Mouse (Mus musculus): ENCODE results near the gene Kazald1. TPM values are rescaled to one million over a fixed set of nuclear protein-coding genes. Genes with fewer than 3 reads are reported as not detected.
A peak's percentile ranks its signal among the peaks of the same experiment; 100 is the strongest.

Gene Kazald1
- polyA plus RNA-seq, 1 experiment from 2014 or later: 2.9 TPM

DNA sequence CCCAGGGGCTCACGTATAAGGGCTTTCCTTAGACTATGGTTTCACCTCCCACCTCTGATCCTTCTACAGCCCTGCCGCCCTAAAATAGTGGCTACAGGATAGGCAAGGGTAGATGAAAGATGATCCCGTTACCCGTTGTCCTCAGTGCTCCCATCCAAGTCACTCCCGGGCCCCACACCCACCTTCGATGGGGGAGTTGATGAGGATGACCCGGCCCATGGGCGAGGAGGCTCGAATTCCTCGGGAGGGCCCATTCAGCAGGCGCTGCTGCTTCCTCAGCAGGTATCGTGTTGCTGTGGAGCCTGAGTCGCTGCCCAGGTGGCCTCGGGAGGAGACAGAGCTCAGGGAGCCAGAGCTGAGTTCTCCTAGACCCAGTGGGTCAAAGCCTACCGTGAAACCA is 29.8 kb upstream of the Kazald1 start:
- ATAC-seq (replicated peaks; ENCODE audit: insufficient number of reproducible peaks, low FRiP score, low TSS enrichment, low read depth) (no peak), DNase-seq (ENCODE audit: low spot score) (no peak)
- no peak overlapping the region for H3K4me2 ChIP-seq (ENCODE audit: low read depth, low read length)
- no peak overlapping the region for H3K27ac ChIP-seq (replicated peaks; ENCODE audit: low read depth, low read length)
- no peaks in the 10 kb centered on the region; the same call in 1 of the 2 replicates for H3K36me3 ChIP-seq (replicated peaks; ENCODE audit: control insufficient read depth, insufficient read depth, low read depth, low read length)
- peaks cover 11% of the 10 kb centered on the region for H3K27me3 ChIP-seq (ENCODE audit: control insufficient read depth, insufficient read depth, low read length)
- no peak overlapping the region for H3K4me3 ChIP-seq (ENCODE audit: low read depth, low read length)
- peaks cover 13% of the 10 kb centered on the region for H3K4me1 ChIP-seq (ENCODE audit: control insufficient read depth, insufficient read depth, low read length)
- H3K9ac ChIP-seq (replicated peaks; ENCODE audit: low read length): no peak overlapping the region
- 38% methylated on average over 15 of the region's 15 CpGs for WGBS
- H3K9me3 ChIP-seq (replicated peaks; ENCODE audit: control insufficient read depth, low read length): no peaks in the 10 kb centered on the region

DNA sequence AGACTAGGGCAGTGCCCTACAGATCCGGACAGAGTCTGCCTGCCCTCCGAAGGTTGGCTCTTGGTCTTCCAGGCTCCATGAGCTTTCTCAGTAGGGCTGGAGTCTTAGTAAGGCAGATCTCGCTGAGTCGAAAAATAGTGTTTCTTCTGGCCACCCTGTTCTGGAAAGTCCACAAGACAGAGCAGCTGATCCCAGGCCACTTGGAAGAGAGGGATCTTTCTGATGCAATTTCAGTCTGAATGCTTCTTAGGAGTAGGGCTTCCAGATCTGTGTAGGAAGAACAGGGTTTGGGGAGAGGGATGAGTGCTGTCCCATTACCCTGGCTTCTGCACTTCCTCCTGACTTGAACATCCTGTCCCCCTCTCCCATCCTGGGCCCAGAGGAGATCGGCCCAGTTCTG is 29.4 kb upstream of the Kazald1 start, which contains the start of gene Pdzd7:
TSS of gene Pdzd7 (minus strand) at position 67 of the 400 bp plus-strand sequence.
- DNase-seq (ENCODE audit: low spot score) (no peak), ATAC-seq (replicated peaks; ENCODE audit: insufficient number of reproducible peaks, low FRiP score, low TSS enrichment, low read depth) (no peak)
- H3K36me3 ChIP-seq (replicated peaks; ENCODE audit: control insufficient read depth, insufficient read depth, low read depth, low read length): no peaks in the 10 kb centered on the region; the same call in 1 of the 2 replicates
- peaks cover 13% of the 10 kb centered on the region for H3K4me1 ChIP-seq (ENCODE audit: control insufficient read depth, insufficient read depth, low read length)
- 78% methylated on average over 5 of the region's 5 CpGs for WGBS
- peak within 1 kb of the TSS; percentile 69 for H3K9ac ChIP-seq (replicated peaks; ENCODE audit: low read length)
- peak within 1 kb of the TSS; percentile 85 for H3K4me2 ChIP-seq (ENCODE audit: low read depth, low read length)
- H3K27me3 ChIP-seq (ENCODE audit: control insufficient read depth, insufficient read depth, low read length): peaks cover 11% of the 10 kb centered on the region
- no peaks in the 10 kb centered on the region for H3K9me3 ChIP-seq (replicated peaks; ENCODE audit: control insufficient read depth, low read length)
- peak within 1 kb of the TSS; percentile 50 for H3K4me3 ChIP-seq (ENCODE audit: low read depth, low read length)
- no peak within 1 kb of the TSS for H3K27ac ChIP-seq (replicated peaks; ENCODE audit: low read depth, low read length)

DNA sequence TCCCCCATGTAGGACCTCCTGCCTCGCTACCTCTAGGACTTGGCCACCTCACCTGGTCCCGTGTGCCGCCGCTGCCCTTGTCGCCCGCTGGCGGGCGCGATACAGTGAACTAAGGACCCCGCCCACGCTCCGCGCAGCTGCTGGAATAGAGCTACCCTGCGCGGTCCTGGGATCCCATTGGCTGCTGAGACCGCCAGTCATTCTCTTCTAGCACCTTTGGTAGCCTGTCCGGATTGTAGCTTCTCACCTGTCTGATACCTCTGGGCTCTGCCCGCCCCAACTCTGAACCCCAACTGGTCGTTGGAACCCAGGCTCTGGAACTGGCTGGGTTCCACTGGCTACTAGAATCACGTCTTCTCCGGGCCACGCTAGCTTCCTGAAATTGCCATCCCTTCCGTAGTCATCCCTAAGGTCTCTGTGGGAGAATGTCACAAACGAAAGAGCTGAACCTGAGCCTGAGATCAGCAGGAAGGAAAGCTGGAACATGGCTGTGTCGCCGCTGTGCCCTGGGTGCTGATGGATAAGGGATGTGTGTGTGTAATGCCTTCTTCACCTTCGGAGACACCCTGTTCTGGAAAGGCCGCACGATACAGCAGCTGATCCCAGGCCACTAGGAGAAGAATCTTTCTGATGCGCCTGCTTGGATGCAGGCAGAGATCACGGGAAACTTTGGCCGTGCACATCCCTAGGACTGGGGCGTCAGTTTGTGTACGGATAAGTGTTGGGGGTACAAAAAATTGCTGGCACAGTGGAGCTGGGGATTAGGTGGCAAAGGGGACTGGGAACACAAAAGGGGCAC is 28.3 kb upstream of the Kazald1 start:
- peak overlapping the region; percentile 50 for H3K4me3 ChIP-seq (ENCODE audit: low read depth, low read length)
- peak overlapping the region; percentile 85 for H3K4me2 ChIP-seq (ENCODE audit: low read depth, low read length)
- H3K36me3 ChIP-seq (replicated peaks; ENCODE audit: control insufficient read depth, insufficient read depth, low read depth, low read length): no peaks in the 10 kb centered on the region; the same call in 1 of the 2 replicates
- no peak overlapping the region for H3K27ac ChIP-seq (replicated peaks; ENCODE audit: low read depth, low read length)
- ATAC-seq (replicated peaks; ENCODE audit: insufficient number of reproducible peaks, low FRiP score, low TSS enrichment, low read depth) (peak; percentile 51), DNase-seq (ENCODE audit: low spot score) (peak; percentile 83)
- H3K9ac ChIP-seq (replicated peaks; ENCODE audit: low read length): peak overlapping the region; percentile 69
- H3K9me3 ChIP-seq (replicated peaks; ENCODE audit: control insufficient read depth, low read length): no peaks in the 10 kb centered on the region
- H3K4me1 ChIP-seq (ENCODE audit: control insufficient read depth, insufficient read depth, low read length): peaks cover 13% of the 10 kb centered on the region
- peaks cover 11% of the 10 kb centered on the region for H3K27me3 ChIP-seq (ENCODE audit: control insufficient read depth, insufficient read depth, low read length)
- 3% methylated on average over 34 of the region's 34 CpGs for WGBS

DNA sequence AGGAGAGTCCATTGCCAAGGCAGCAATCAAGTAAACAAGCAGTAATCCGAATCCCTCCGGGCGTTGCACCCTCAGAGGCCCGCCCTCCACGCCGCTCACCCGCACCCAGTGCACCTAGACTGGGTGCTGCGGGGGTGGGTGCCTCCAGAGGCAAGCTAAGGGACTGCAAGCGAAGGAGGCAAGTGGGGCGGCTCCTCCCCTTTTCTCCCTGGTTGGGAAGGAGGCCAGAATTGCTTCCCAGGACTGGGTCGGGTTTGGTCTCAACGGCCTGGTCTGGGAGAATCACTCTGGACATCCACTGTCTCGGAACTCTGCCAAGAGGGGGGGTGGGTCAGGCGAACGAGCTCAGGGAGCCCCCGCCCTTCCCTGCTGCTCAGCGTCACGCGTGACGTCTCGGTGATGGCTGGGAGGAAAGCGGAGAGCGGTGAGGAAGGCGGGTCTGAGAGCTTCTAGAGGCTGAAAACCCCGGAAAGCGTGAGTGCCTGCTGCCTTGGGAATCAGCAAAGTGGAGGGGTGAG is 27.6 kb upstream of the Kazald1 start, which contains the start of gene Sfxn3:
TSS of gene Sfxn3 (plus strand) at position 87 of the 518 bp plus-strand sequence.
- Histone ChIP-seq H3K4me2 (ENCODE audit: low read depth, low read length) (peak within 1 kb of the TSS; percentile 85), H3K4me1 (ENCODE audit: control insufficient read depth, insufficient read depth, low read length) (peaks cover 13% of the 10 kb centered on the region), H3K9me3 (replicated peaks; ENCODE audit: control insufficient read depth, low read length) (no peaks in the 10 kb centered on the region), H3K9ac (replicated peaks; ENCODE audit: low read length) (peak within 1 kb of the TSS; percentile 69), H3K36me3 (replicated peaks; ENCODE audit: control insufficient read depth, insufficient read depth, low read depth, low read length) (no peaks in the 10 kb centered on the region; the same call in 1 of the 2 replicates), H3K27me3 (ENCODE audit: control insufficient read depth, insufficient read depth, low read length) (peaks cover 11% of the 10 kb centered on the region), H3K27ac (replicated peaks; ENCODE audit: low read depth, low read length) (peak within 1 kb of the TSS; percentile 31; the same call in 1 of the 2 replicates), H3K4me3 (ENCODE audit: low read depth, low read length) (peak within 1 kb of the TSS; percentile 50)
- WGBS: 0% methylated on average over 26 of the region's 26 CpGs
- DNase-seq (ENCODE audit: low spot score) (peak; percentile 78), ATAC-seq (replicated peaks; ENCODE audit: insufficient number of reproducible peaks, low FRiP score, low TSS enrichment, low read depth) (peak; percentile 68)

DNA sequence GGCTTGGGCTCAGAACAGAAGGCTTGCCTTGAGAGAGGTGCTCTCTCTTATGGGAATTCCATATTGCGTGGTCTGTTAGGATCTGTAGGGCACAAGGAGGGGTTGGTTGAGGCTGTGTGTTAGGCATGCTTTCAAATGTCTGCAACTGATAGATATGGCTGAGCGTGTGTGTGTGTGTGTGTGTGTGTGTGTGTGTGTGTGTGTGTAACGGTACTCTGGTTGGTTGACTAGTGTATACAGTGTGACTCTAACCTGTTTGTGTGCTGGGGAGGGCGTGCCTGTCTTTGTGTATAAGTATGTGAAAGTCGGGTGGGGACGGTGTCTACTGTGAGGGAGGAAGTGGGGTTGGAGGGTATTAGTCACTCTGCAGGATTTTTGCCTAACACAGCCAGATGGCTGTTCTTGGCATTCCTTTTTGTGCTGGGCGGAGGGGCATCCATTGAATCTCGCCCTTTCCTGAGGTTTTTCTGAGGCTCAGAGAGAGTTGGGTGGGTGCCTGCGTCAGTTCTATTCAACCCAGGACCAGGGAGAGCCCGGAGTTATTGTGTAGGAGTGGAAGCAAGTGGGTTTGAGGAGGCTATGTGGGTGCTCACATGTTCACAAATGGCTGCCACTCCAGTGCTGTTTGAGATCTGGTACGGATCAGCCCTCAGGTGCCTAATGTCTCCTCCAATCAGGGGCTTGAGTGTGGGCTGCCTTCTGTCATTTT is 27.0 kb upstream of the Kazald1 start:
- peak; percentile 64 for ATAC-seq (replicated peaks; ENCODE audit: insufficient number of reproducible peaks, low FRiP score, low TSS enrichment, low read depth)
- H3K27ac ChIP-seq (replicated peaks; ENCODE audit: low read depth, low read length): peak overlapping the region; percentile 31; the same call in 1 of the 2 replicates
- peaks cover 11% of the 10 kb centered on the region for H3K27me3 ChIP-seq (ENCODE audit: control insufficient read depth, insufficient read depth, low read length)
- WGBS: 58% methylated on average over 11 of the region's 11 CpGs
- H3K4me3 ChIP-seq (ENCODE audit: low read depth, low read length): peak overlapping the region; percentile 50
- peak overlapping the region; percentile 69 for H3K9ac ChIP-seq (replicated peaks; ENCODE audit: low read length)
- no peaks in the 10 kb centered on the region for H3K9me3 ChIP-seq (replicated peaks; ENCODE audit: control insufficient read depth, low read length)
- peak overlapping the region; percentile 85 for H3K4me2 ChIP-seq (ENCODE audit: low read depth, low read length)
- H3K36me3 ChIP-seq (replicated peaks; ENCODE audit: control insufficient read depth, insufficient read depth, low read depth, low read length): no peaks in the 10 kb centered on the region; the same call in 1 of the 2 replicates
- peaks cover 13% of the 10 kb centered on the region for H3K4me1 ChIP-seq (ENCODE audit: control insufficient read depth, insufficient read depth, low read length)
- DNase-seq (ENCODE audit: low spot score): no peak

DNA sequence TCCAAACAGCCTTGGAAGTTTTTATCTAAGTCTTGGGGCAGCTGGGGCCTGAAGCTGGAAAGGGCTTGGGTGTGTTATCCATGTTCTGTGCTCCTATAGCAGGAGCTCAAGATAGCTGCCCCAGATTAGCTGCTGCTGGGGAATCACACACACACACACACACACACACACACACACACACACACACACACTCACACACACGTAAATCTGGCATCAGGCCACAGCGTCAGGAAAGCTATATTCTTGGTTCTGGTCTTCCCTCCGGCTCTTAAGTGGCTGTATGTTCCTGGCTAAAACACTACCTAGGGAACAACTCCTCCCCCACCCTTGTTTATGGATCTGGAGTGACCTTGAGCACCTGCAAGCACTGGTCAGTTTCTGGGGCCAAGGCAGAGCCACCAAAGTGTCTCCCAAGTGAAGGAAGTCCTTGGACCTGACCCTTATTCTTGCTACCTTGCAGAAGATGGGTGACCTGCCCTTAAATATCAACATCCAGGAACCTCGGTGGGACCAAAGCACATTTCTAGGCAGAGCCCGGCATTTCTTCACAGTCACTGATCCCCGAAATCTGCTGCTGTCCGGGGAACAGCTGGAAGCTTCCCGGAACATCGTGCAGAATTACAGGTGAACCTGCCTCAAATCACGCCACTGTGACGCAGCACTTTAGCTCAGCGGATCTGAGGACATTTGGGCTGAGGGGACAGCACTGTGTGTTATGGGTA is 26.2 kb upstream of the Kazald1 start:
- H3K9me3 ChIP-seq (replicated peaks; ENCODE audit: control insufficient read depth, low read length): no peaks in the 10 kb centered on the region
- no peak for DNase-seq (ENCODE audit: low spot score)
- no peaks in the 10 kb centered on the region; the same call in 1 of the 2 replicates for H3K36me3 ChIP-seq (replicated peaks; ENCODE audit: control insufficient read depth, insufficient read depth, low read depth, low read length)
- H3K4me1 ChIP-seq (ENCODE audit: control insufficient read depth, insufficient read depth, low read length): peaks cover 13% of the 10 kb centered on the region
- peak overlapping the region; percentile 50; the same call in 1 of the 2 replicates for H3K4me3 ChIP-seq (ENCODE audit: low read depth, low read length)
- H3K27ac ChIP-seq (replicated peaks; ENCODE audit: low read depth, low read length): no peak overlapping the region
- H3K9ac ChIP-seq (replicated peaks; ENCODE audit: low read length): no peak overlapping the region
- ATAC-seq (replicated peaks; ENCODE audit: insufficient number of reproducible peaks, low FRiP score, low TSS enrichment, low read depth): no peak
- peaks cover 11% of the 10 kb centered on the region for H3K27me3 ChIP-seq (ENCODE audit: control insufficient read depth, insufficient read depth, low read length)
- peak overlapping the region; percentile 85 for H3K4me2 ChIP-seq (ENCODE audit: low read depth, low read length)
- WGBS: 81% methylated on average over 12 of the region's 12 CpGs

DNA sequence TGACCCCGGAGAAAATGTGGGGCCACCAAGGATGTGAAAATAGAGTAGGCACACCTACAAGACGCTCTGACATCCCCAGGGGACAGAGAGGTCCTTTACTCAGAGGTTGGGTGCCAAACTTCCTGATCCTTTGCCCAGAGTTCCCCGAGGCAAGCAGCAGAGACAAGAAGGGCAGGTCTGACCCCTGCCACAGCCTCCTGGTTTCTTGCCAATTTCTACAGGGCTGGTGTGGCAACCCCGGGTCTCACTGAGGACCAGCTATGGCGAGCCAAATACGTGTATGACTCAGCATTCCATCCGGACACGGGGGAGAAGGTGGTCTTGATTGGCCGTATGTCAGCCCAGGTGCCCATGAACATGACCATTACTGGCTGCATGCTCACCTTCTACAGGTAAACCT is 25.5 kb upstream of the Kazald1 start:
- ATAC-seq (replicated peaks; ENCODE audit: insufficient number of reproducible peaks, low FRiP score, low TSS enrichment, low read depth) (no peak), DNase-seq (ENCODE audit: low spot score) (no peak)
- Histone ChIP-seq H3K9ac (replicated peaks; ENCODE audit: low read length) (no peak overlapping the region), H3K4me3 (ENCODE audit: low read depth, low read length) (no peak overlapping the region), H3K4me2 (ENCODE audit: low read depth, low read length) (no peak overlapping the region), H3K4me1 (ENCODE audit: control insufficient read depth, insufficient read depth, low read length) (peaks cover 13% of the 10 kb centered on the region), H3K27ac (replicated peaks; ENCODE audit: low read depth, low read length) (no peak overlapping the region), H3K9me3 (replicated peaks; ENCODE audit: control insufficient read depth, low read length) (no peaks in the 10 kb centered on the region), H3K27me3 (ENCODE audit: control insufficient read depth, insufficient read depth, low read length) (peaks cover 11% of the 10 kb centered on the region), H3K36me3 (replicated peaks; ENCODE audit: control insufficient read depth, insufficient read depth, low read depth, low read length) (no peaks in the 10 kb centered on the region; the same call in 1 of the 2 replicates)
- 78% methylated on average over 9 of the region's 9 CpGs for WGBS

Data from embryonic facial prominence, embryonic 11.5 days (tissue).